Mouse (Mus musculus) adrenal gland, adult 18-20 months (tissue): ENCODE results near the gene Pced1b. TPM values are rescaled to one million over a fixed set of nuclear protein-coding genes. Genes with fewer than 3 reads are reported as not detected.
"Not testable (repeated sequence)": the region's sequence is repeated elsewhere in the genome, so short reads cannot be mapped to it uniquely, and the experiment has no call there.

ENCODE experiments used
- DNase-seq, 2 experiments: peaks; one replicate each; pipeline ENCODE4 v3.0.0; 2021 to 2022; ENCODE audit warnings: low spot score in 2 of 2
- long read RNA-seq, 2 experiments: library from polyadenylated mRNA; stranded (forward); transcript quantifications; one replicate each; pipeline ENCODE4 v2.0.0; 2021
- total RNA-seq, 2 experiments: library from RNA; stranded (reverse); gene quantifications; 1 replicate in 1 of 2; 2 replicates in 1 of 2; pipeline ENCODE4 v1.2.3; 2021

The Pced1b gene
- 10 to 100 TPM; 15.9 to 17.9 TPM for total RNA-seq
- long read RNA-seq, experiment 1, partial matches to known transcripts = 0 of 2 reads
- long read RNA-seq, experiment 1, other reads (novel, unspliced or antisense) = 2 of 2 reads
- long read RNA-seq, experiment 2, partial matches to known transcripts = 0 of 1 reads
- long read RNA-seq, experiment 2, other reads (novel, unspliced or antisense) = 1 of 1 reads

DNA sequence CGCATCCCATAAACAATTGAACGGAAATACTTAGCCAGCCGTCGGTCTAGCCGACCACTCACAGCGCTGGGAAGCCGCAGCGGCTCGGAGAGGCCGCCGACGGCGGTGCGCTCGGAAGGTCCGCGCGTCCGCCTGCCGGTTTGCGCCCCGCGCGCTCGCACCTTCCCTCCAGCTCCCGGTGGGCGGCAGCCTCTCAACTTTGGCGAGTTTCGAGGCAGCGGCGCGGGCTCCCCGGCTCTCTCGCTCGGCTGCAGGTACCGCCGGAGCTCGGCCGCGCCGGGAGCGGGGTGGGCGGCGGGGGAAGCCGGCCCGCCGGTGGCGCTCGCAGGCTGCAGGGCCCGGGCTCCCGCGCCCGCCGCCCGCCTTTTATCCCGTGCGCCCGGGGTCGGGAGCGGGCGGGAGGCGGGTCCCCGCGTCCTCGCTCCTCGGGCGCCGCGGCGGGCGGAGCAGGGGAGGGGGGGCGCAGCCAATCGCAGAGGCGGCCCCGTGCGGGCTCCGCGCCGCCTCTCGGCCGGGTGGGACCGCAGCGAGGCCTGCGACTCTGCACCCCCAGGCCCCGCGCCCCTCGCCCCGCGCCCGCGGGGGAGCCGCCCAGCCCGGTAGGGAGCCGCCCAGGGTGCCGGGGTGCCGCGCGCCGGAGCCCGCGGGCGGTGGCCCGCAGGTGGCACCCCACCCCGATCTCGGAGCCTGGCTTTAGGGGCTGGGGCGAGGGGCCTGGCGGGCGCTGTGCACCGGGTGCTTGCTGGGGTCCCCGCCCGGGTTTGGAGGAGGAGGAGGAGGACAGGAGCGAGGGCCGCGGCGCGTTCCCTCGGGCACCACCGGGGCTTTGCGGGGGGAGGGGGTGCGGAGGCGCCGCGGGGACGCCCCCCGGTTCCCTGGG, at the start of gene Pced1b, which contains the start of gene Amigo2:
Gene Pced1b (plus strand): TSS at position 197 of the 880 bp plus-strand sequence.
Gene Amigo2 (minus strand): TSS at position 377 of the 880 bp plus-strand sequence.
- DNase-seq = peak; percentile 71 to 73

DNA sequence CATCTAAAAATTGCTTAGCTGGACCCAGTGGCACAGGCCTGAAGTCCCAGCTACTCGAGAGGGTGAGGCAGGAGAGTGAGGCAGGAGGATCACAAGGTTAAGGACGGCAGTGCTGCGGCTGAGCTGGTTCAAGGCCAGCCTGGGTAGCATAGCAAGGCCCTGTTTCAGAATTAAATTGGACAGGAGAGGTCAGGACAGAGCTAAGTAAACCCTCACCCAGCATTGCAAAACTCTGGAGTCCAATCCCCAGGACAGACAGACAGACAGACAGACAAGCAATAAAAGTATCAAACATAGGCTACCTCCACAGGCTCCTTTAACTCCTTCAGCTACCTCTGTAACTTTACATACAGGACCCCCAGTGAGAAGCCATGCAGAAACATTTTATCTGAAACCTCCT, 42.0 kb upstream of the Pced1b start:
- no peak for DNase-seq

DNA sequence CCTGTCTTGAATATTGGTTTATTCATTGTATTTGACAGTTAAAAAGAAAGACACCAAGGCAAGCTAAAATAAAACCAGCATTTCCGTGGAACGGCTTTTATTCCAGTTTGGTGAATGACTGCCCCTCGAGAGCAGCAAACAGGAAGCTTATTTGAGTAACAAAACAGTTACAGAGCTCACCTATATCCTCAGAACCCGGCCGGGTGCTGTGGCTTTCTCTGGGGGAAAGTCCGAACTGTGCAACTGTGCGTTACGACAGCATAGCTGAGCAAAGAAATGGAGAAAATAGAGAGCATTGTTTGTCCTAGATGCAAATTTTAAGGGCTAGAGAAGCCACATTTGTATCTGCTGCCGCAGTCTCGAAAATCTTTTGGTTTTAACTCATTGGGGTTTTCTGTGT, 41.1 kb upstream of the Pced1b start:
- no peak for DNase-seq

DNA sequence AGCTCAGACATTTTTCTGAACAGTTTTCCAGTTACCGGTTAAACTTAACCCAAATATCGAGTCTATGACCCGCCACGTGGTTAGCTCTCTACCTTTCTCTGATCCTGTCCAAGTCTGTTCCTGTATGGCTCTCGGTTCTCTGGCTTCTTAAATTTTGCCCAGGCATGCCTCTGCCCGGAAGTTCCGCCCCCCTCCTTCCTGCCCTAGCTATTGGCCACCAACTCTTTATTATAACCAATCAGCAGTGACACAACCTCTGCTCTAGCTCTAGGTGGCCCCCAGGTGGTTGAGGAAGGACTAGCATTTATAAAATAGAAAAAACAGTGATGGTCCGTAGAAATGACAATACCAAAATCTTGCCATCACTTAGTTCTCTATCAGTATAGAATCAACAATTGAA, 40.4 kb upstream of the Pced1b start:
- DNase-seq = no peak

DNA sequence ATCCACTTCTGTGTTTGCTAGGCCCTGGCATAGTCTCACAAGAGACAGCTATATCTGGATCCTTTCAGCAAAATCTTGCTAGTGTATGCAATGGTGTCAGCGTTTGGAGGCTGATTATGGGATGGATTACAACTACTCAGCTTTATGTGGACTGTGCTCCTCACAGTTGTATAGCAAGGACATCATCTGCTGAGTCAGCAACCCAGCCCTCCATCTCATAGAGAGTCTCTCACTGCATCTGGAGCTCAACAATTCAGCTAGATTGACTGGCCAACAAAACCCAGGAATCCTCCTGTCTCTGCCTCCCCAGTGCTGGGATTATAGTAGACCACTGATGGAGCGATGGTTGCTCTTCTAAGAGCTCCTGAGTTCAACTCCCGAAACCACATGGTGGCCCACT, 37.2 kb upstream of the Pced1b start:
- DNase-seq = not testable (repeated sequence)

DNA sequence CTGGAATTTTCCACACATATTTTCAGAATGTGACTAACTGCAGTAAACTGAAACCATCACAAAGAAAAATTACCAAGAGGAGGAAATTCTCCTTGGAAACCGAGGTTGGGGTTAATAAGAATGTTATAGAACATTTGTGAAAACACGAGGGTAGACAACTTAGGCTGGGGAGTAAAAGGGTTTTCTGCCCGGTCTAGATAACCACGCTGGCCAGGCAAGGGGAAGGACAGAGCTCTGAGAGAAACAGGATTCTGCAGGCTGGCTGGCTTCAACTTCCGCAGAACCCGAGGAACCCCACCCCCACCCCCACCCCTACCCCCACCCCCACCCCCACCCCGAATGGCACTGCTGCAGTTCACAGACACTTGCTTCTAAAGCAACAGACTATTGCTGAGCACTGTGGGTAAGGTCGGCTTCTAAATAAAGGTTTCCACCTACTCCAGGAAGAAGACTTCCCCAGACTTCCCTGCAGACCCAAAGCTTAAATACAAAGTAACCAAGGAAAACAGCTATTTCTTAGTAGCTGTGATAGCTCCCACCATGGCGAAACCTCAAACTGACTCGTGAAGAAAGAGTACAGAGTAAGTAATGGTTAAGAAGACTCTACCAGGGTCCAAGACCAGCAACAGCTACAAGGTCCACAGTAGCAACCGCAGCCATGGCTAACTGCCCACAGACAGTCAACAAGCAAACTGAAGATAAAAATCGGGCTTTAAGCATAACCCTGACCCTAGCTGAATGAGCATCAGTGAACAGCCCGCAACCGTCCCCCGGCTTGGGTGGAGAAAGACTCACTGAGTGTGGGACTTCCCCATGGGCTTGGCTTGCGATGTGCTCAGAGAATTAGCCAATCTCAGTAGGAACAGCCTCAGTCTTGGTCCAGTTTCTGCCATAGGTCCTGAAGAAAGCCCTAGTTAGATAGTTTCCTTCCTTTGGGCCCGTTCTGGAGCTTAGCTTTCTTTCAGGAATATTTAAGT, 34.1 kb upstream of the Pced1b start:
- no peak for DNase-seq

DNA sequence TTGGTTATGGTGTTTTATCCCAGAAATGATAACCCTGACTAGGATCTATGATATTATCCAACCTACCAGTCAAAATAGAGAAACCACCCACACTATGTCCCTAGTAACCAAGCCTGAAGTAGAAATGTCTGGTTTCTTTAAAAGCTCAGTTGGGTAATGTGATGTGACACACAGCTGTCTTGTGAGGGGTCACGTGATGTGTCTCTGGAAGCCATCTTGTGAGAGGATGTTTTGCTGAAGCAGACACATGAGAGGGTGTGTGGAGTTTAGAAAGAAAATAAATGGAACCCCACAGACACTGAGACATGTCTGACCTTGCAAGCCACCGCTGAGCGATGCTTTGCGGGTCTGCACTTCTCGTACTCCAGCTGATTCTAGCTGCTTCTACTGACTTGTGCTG, 30.1 kb upstream of the Pced1b start:
- no peak for DNase-seq

DNA sequence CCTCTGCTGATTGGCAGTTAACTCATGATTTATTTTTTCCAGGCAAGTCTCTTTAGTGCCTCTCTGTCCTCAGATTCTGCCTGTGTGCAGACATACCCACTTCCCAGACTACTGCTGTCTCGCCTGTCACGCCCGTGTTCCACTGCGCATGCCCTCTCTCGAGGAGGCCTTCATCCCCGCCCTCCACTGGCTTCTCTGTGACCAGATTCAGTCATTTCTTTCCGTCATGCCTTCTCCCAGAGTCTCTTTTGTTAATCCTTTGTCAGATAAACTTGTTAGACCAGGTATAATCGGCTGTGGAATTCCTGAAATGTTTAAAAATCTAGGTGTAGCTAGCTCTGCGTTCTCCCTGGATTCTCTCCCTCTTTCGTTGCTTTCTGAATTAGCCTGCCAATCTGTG, 23.5 kb upstream of the Pced1b start:
- no peak for DNase-seq

DNA sequence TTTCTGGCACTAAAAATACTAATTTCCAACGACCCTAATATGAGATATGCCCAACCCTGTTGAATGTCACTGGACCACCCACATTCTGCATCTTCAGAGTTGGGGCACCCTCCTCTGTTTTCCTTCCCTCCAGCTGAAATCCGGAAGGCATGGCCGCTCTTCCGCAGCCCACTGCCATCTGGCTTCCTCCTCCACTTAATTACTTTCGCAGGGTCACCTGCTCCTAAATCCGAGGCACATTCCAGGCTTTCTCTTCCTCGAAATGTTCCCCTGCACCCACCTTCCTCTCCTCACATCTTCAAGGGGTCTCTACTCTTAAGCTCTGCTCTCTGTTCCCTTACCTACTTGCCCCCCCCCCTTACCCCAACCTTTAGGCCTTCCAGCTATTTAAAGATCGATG, 22.9 kb upstream of the Pced1b start:
- DNase-seq = no peak

DNA sequence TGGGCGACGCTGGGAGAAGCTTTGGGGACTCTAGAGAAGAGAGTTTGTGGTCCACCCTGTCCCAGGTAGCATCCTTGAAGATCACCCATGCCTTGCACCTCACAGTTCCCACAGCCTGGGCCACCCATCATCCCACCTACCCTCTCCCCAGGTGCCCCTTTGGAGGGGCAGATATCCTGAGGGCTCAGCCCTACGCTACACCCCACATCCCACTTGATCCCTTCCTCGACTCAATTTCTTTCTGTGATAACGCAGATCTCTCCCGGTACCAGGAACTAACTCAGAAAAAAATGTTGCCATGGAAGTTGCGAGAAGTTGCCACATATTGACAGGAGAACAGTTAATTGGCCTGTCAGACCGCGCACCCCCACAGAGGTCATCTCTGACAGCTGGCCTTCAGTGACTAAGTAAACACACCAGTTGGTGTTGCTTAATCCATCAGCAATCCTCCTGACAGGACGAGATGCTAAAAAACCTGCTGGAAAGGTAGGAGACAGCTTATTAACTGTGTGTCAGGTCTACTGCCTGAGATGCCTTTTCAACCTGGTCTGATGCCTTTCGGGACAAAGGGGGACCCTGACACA, 17.3 kb upstream of the Pced1b start:
- no peak for DNase-seq

DNA sequence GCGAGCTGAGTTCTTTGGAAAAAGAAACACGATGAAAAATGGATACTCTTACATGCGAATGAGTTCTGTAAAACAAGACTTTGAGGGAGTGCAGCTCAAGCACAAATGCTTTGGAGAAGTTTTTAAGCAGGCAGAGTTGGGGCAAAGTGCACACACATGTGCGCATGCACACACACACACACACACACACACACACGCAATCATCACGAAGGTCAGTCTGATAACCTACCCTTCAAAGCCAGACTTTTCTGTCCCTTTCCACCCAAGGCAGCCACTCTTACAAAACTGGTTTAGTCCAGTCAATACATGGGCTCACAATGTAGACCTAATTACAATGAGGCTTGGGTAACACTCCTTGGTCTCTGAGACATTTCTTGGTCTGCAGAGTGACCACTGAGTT, 12.8 kb upstream of the Pced1b start:
- DNase-seq = no peak

DNA sequence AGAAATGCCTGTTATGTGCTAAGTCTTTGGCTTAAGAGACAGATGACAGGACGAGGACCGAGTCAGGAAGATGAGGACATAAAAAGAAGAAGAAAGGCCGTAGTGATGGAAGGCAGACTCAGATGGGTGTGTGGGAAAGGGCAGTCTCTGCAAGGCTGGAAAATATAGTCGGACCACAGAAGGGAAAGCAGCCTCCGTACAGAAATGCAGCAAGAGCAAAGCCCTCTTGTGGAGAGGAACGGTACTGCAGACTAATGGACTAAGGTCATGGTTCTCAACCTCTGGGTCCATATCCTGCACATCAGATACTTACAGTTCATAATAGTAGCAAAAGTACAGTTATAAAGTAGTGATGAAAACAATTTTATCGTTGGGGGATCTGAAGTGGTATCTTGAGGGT, 11.7 kb upstream of the Pced1b start:
- DNase-seq = peak; percentile 60 to 64

DNA sequence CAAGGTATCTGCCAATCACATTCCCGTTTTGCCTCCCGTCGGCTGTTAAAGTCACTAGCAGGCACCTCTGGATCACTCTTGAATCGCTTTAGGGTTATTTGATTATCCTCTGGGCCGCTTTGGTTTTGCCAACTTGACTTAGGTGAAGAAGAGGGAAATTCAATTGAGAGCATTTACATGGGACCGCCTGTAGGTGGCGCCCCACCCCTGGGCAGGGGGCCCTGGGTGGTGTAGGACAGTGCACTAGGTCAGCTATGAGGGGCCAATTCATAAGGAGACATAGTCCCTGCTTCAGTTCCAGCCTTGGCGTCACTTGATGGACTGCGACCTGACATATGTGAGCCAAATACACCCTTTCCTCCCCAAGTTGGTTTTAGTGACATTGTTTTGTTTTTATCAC, 10.0 kb upstream of the Pced1b start:
- DNase-seq = peak; percentile 59 to 75

DNA sequence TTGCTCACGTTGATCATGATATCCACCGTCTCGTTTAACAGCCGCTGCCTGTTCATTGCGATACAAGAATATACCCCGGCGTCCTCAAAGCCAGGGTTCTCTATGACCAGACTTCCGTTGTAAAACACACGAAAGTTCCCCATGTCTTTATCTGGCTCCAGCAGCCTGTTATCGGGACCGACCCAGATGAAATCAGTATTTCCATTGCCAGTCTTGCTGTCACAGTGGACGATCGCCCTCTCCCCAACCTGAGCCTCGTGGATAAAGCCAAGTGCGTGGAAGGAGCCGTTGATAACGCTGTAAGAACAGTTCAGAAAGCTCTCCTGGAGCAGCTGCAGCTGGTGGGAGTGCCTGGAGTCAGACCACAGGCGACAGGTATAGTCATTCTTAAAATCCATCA, 1.5 kb upstream of the Pced1b start:
- no peak for DNase-seq

DNA sequence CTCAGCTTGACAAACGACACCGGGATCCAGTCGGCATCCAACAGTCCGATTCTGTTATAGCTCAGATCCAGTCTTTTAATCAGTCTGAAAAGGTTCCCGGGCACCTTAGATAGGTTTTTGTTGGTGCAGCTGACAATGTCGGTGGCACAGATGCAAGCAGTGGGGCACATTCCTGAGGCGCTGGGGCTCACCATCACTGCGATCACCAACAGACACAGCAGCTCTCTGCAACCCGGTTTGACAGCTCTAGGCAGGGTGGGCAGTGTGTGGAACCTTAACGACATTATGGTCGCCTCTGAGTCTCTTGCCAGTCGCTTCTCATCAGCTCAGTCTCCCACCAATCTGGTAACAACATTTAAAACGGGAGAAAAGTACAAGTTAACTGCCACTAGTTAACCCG, 651 bp upstream of the Pced1b start:
- DNase-seq = no peak

DNA sequence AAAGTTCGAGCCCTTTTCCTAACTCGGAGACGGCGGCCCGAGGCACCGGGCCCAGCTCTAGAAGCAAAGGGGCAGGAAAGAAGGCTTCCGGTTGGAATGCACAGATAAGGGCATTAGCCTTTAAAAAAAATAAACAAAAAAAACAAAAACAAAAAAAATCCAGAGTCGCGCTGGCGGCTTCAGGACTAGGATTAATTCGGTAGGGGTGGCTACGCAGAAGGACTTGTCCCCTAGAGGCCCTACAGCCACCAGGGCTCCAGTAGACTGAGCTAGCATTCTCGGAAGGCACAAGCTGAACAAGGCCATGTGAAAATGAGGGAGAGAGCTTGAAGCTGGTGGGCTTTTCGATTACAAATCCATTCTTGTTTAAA, 869 bp downstream of the Pced1b start:
- peak; percentile 32 to 36 for DNase-seq

DNA sequence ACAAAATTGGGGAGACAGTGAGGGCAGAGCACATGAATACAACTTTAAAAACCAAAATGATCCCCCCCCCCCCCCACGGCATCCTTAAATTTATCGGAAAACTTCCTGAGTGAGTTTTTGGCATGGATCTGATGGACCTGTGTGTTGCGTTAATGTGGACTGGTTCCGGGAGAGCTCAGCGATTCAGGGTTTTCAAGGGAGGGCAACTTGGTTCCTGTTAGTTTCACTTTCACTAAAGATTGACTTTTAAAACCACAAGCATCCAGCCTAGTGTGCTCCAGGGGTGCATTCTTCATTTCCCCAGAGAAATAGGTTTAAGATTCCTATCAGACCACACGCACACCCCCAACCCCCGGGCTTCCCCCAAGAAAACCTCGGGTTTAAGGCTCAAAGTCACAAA, 1.4 kb downstream of the Pced1b start:
- DNase-seq = no peak

DNA sequence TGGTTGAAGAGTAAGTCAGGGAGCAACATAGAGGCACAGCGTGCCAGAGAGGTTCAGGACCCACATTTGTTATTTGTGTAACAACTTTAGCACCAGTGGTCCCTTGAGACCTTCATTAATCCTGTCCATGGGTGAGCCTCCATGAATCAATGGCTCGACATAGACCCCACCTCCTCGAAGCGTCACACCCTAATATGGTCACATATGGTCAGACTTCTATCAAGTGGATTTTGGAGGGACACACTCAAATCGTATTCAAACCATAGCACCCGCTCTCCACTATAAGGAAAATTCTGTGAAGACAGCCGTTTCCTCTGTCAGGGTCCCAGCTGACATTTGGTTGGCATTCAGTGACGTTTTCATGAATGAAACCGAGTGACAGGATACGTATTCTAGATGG, 2.4 kb downstream of the Pced1b start:
- no peak for DNase-seq

DNA sequence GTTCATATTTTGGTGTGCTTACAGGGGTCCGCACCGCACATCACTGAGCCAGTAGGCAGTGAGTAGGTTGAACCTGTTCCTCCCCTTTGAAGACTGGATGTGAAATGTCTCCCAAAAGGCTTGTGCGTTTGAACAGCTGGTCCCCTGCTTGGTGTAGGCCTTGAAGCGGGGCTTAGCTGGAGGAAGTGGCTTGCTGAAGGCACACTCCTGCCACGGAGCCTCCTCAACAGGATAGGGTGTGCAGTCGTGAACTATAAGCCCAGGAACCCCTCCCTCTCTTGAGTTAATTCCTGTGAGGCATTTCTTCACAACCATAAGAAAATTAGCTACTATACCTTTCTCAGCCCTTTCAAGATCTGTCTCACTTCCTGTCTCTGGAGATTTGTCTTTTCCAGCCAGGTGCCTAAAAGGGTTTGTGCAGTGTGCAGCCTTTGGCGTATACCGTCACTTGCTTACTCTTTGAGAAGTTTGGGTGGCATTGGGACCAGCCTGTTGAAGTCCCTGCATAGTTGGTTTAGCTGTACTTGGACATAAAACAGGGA, 5.7 kb downstream of the Pced1b start:
- DNase-seq = no peak

DNA sequence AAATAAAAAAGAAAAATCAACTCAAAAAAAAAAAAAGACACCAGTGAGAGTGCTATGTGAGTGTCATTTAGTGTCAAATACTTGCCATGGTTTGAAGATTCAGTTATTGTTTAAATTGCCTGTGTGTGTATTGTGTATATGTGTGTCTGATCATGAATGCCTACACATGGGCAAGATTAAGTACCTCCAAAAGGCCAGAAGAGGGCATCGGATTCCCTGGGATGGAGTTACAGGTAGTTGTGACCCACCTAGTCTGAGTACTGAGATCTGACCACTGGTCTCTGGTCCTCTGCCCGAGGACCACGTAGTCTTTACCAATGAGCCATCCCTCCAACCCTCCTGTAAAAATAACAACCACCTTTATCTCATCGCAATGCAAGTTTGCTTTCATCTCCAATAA, 7.5 kb downstream of the Pced1b start:
- no peak for DNase-seq

DNA sequence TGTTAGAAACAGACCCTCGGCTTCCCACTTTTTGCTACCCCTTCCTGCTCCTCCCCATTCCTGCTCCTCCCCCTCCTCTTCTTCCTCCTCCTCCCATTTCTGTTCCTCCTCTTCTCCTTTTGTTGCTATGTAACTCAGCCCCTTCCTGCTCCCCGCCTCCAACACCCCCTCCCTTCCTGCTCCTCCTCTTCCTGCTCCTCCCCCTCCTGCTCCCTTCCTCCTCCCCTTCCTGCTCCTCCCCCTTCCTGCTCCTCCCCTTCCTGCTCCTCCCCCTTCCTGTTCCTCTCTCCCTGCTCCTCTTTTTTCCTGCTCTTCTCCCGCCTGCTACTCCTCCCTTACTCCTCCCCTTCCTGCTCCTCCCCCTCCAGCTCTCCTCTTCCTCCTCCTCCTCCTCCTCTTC, 8.9 kb downstream of the Pced1b start:
- no peak for DNase-seq
